Mouse (Mus musculus): ENCODE results near the gene Smim14.

GRCm38 (mm10) chr5:65420822-65421221 is 116.2 kb downstream of the Smim14 start:
- no peak for TF ChIP-seq MEF2A (IDR thresholded peaks at IDR 0.05; ENCODE audit: extremely low read depth, insufficient replicate concordance, low read depth, low read length, poor library complexity, severe bottlenecking)
- TF ChIP-seq TBP (IDR thresholded peaks at IDR 0.05; ENCODE audit: low read depth, low read length), result no peak
- TF ChIP-seq EP300 (IDR thresholded peaks at IDR 0.05; ENCODE audit: low read depth in 1 of 2, low read length in 2 of 2), result no peak
- TF ChIP-seq POLR2A (IDR thresholded peaks at IDR 0.05; ENCODE audit: control insufficient read depth in 1 of 2, insufficient read depth in 1 of 2, low read depth in 1 of 2, low read length in 2 of 2, poor library complexity in 1 of 2), result no peak
